Mouse (Mus musculus) forebrain, embryonic 12.5 days (tissue): ENCODE measurements at regions not wholly inside any gene's neighbourhood (a gene's known extent, or its start where the extent isn't known, plus 50 kb on each side); places are given as distances from the start of the nearest gene placed in this dataset.

Experiments used
- ATAC-seq: fragments of 200-750 bp; cut with Nextera tagmentation; 2 replicates; pipeline ENCODE4 v1.8.0; 2017; ENCODE audit warnings: moderate TSS enrichment; ENCODE audit not compliant: low FRiP score
- H3K27ac ChIP-seq: fragments of 300-500 bp; sonication (generic); 2 replicates; pipeline ENCODE4 v1.5.1; 2016; ENCODE audit warnings: mild to moderate bottlenecking
- H3K27me3 ChIP-seq: fragments of 300-500 bp; sonication (generic); 2 replicates; pipeline ENCODE4 v1.6.1; 2016; ENCODE audit warnings: mild to moderate bottlenecking
- H3K36me3 ChIP-seq: fragments of 300-500 bp; sonication (generic); replicated peaks from 2 replicates; pipeline ENCODE4 v1.6.1; 2016; ENCODE audit warnings: mild to moderate bottlenecking
- H3K4me1 ChIP-seq: fragments of 300-500 bp; sonication (generic); 2 replicates; pipeline ENCODE4 v1.6.1; 2016
- H3K4me2 ChIP-seq: fragments of 300-500 bp; sonication (generic); 2 replicates; pipeline ENCODE4 v1.6.1; 2016; ENCODE audit warnings: mild to moderate bottlenecking, moderate library complexity
- H3K4me3 ChIP-seq: fragments of 300-500 bp; sonication (generic); replicated peaks from 2 replicates; pipeline ENCODE4 v1.5.1; 2016; ENCODE audit warnings: mild to moderate bottlenecking
- H3K9ac ChIP-seq: fragments of 300-500 bp; sonication (generic); 2 replicates; pipeline ENCODE4 v1.6.1; 2016; ENCODE audit warnings: mild to moderate bottlenecking
- H3K9me3 ChIP-seq: fragments of 300-500 bp; sonication (generic); 2 replicates; pipeline ENCODE4 v1.6.1; 2016
- WGBS: fragments of 180-500 bp; shearing (Covaris S2); methylation state at CpG from one replicate; pipeline ENCODE4 v1.1.7; 2016; 5-methylcytosine and 5-hydroxymethylcytosine counted together

DNA sequence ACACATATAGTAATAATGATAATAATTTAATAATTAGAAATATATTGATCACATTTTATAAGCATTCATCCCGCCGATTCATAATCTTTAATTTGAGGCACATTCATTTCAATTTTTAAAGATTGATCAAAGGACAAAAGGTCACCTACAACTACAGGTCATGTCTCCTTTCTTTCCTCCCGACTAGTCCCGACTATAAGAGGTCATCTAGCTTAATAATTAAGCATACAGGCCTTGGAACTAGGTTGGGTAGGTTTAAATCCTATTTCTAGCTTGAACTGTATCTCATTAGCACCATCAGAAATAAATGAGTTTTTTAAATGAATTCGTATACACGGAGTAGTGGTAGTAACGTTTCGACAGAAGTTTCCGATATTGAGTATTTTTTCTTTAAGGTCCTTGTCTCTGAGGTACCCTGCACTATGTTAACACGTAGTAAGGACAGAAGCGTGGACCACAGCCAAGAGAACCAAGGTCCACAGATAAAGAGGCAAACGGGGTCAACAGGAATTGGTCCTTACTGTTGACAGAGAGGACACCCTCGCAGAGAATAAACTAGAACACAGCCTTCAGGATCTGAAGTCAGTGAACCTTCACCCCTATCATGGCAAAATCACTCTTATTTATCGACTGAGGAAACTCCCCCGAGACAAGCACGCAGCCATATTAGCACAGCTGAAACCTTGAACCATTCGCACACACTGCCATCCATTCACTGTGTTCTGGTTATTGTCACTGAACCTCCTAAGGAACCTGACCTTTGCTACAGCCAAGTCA is 185.8 kb upstream of the Jmjd1c start:
- Histone ChIP-seq H3K9me3 (no peaks in the 10 kb centered on the region), H3K27ac (no peak overlapping the region), H3K4me1 (peaks cover 30% of the 10 kb centered on the region), H3K4me3 (no peak overlapping the region), H3K4me2 (no peak overlapping the region), H3K9ac (no peak overlapping the region), H3K36me3 (no peaks in the 10 kb centered on the region), H3K27me3 (peaks cover 5% of the 10 kb centered on the region; the same call in 1 of the 2 replicates)
- ATAC-seq: no peak
- WGBS: 84% methylated on average over 17 of the region's 17 CpGs

DNA sequence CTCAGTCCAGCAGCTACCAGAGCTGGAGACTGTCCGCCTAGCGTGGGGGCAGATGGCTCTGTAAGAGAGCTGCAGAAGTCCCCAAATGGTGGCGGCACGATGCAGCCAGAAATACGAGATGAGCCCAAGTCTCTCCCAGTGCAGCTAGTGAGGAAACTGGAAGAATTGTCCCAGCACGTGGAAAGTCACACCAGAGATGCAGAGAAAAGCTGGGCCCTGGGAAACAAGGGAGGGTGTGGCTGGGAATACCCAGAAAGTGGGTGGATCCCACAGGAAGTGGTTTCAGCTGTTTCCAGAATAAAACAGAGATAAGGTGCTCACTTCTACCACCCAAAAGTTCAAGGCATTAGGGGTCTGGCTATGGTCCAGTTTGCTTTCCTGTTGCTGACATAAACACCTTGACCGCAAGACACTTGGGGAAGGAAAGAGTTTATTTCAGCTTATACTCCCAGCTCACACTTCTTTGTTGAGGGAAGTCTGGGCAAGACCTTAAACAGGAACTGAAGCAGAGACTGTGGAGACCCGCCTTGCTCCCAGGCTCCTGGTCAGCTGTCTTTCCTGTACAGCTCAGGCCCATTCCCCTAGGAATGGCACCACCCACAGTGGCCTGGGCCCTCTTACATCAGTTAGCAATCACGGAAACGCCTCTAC is 184.5 kb upstream of the Jmjd1c start:
- H3K9me3 ChIP-seq: no peaks in the 10 kb centered on the region
- H3K9ac ChIP-seq: no peak overlapping the region
- H3K27ac ChIP-seq: no peak overlapping the region; the same call in 1 of the 2 replicates
- H3K4me3 ChIP-seq: no peak overlapping the region
- no peaks in the 10 kb centered on the region for H3K36me3 ChIP-seq
- no peak for ATAC-seq
- H3K4me2 ChIP-seq: no peak overlapping the region
- H3K4me1 ChIP-seq: peaks cover 30% of the 10 kb centered on the region
- peaks cover 5% of the 10 kb centered on the region; the same call in 1 of the 2 replicates for H3K27me3 ChIP-seq
- WGBS: 63% methylated on average over 10 of the region's 10 CpGs

DNA sequence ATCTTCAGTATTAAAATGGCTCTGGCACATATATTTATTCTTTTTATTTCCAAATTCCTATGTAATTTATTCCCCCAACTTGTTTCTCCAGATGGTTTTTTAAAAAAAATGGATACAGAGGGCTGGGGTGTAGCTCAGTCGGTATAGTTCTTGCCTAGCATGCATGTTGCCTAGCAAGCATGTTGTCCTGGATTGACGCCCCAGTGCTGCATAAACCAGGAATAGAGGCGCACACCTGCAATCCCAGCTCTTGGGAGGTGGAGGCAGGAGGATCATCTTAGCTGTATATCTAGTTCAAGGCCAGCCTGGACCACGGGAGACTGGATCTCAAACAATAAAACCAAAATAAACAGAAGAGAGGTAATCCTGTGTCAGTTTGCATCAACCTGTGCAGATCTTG is 183.5 kb upstream of the Jmjd1c start:
- Histone ChIP-seq H3K4me2 (no peak overlapping the region), H3K27ac (no peak overlapping the region), H3K9me3 (no peaks in the 10 kb centered on the region), H3K36me3 (no peaks in the 10 kb centered on the region), H3K4me1 (peaks cover 30% of the 10 kb centered on the region), H3K9ac (no peak overlapping the region), H3K27me3 (peaks cover 5% of the 10 kb centered on the region; the same call in 1 of the 2 replicates), H3K4me3 (no peak overlapping the region)
- ATAC-seq: no peak
- 84% methylated on average over 4 of the region's 4 CpGs for WGBS

DNA sequence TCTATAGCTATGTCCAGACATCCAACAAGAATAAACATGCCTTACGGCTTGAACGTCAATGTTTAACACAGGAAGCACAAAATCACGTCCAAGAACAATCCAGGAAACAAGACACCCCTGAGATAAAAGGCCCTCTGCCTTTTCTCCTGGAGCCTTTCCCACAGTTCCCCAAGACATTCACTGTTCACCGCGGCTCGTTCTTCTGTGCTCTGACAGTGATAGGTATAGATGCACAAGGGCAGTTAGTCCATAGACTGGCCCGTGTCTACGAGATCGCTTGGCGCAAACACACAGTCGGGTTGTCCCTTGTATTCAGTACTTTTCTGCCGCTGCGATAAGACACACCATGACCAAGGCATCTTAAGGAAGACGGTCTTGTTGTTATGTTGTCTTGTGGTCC is 182.7 kb upstream of the Jmjd1c start:
- 75% methylated on average over 14 of the region's 14 CpGs for WGBS
- H3K27ac ChIP-seq: no peak overlapping the region

DNA sequence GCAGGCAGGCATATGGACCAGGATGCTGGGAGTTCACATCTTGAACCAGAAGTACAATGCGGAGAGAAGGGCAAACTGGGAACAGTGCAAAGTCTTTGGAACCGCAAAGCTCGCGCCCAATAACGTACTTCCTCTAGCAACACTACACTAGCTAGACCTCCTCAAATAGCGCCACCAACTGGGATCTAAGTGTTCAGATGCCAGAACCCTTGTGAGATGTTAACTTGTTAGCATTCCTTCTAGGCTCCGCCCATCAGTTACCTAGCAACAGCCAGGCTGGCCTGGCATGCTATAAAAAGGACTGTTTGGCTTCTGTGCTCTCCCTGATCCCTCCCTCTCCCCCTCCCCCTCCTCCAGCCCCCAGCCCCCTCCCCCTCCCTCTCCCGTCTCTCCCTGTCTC is 182.3 kb upstream of the Jmjd1c start:
- no peaks in the 10 kb centered on the region for H3K27me3 ChIP-seq
- WGBS: 49% methylated on average over 7 of the region's 8 CpGs
- peak overlapping the region; percentile 24; the same call in 1 of the 2 replicates for H3K4me2 ChIP-seq
- H3K36me3 ChIP-seq: no peaks in the 10 kb centered on the region
- H3K4me3 ChIP-seq: no peak overlapping the region
- H3K4me1 ChIP-seq: peaks cover 30% of the 10 kb centered on the region
- H3K27ac ChIP-seq: peak overlapping the region; percentile 16; the same call in 1 of the 2 replicates
- ATAC-seq: peak; percentile 60; the same call in 1 of the 2 replicates
- no peaks in the 10 kb centered on the region for H3K9me3 ChIP-seq
- H3K9ac ChIP-seq: no peak overlapping the region

More for the DNA sequence above, 182.7 kb upstream of the Jmjd1c start:
- Histone ChIP-seq H3K36me3 (no peaks in the 10 kb centered on the region), H3K27me3 (peaks cover 1% of the 10 kb centered on the region; the same call in 1 of the 2 replicates), H3K4me2 (peak overlapping the region; percentile 24; the same call in 1 of the 2 replicates), H3K9ac (no peak overlapping the region), H3K4me3 (no peak overlapping the region), H3K4me1 (peaks cover 30% of the 10 kb centered on the region), H3K9me3 (no peaks in the 10 kb centered on the region)
- ATAC-seq: no peak

DNA sequence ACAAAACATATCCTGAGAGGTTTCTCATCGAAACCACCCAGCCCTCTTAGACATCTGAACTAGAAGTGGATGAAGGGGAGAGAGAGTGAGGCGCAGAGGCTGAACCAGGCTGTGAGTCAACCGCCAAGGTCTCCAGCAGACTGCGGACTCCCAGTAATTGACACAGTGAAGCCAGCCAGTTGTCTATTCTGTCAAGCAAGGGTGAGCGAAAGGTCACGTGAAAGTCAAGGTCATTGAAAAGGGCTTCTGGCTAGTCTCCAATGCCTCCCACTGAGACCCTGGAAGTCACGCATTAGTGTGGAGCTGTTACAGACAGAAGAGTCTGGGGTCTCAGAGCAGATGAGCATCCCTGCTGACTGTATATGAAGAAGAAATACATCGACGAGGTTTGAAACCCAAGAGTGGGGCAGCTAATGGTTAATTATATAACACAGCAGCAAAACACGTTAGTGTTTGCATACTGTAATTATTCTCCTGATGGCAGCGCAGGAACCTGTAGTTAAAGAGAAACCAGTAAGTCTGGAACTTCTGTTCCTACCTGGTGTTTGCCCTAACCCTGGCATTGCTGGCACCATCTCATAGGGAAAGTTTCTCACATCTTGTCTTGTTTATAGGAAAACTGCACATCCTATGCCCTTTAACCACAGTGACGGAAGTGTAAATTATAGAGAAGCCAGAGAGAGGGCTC is 181.5 kb upstream of the Jmjd1c start:
- Histone ChIP-seq H3K4me1 (peaks cover 35% of the 10 kb centered on the region), H3K9me3 (no peaks in the 10 kb centered on the region), H3K27ac (peak overlapping the region; percentile 16; the same call in 1 of the 2 replicates), H3K36me3 (no peaks in the 10 kb centered on the region), H3K9ac (no peak overlapping the region), H3K27me3 (no peaks in the 10 kb centered on the region), H3K4me3 (no peak overlapping the region), H3K4me2 (0 out of 2 replicates have a peak overlapping the region, but pooled peaks have one; percentile 24)
- no peak for ATAC-seq
- WGBS: 41% methylated on average over 12 of the region's 12 CpGs

DNA sequence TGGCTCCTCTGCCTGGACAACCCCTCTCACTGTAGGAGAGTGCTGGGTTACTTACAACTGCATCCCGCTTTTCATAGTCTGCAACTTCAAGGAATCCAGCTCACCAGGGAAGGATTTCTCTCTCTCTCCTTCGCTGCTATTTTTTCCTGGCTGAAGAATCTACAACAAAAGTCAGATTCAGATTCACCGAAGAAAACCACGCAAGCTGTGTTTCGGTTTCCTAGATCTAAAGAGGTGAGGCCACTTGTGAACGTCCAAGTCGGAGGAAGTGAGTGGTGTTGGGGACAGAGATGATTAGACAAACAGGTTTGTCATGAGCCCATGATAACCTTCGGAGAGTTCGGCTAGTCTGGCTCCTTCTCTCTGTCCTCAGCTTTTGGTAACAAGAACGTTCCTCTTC is 180.1 kb upstream of the Jmjd1c start:
- Histone ChIP-seq H3K36me3 (no peaks in the 10 kb centered on the region), H3K4me2 (no peak overlapping the region), H3K9ac (no peak overlapping the region), H3K4me3 (no peak overlapping the region), H3K27ac (no peak overlapping the region), H3K9me3 (no peaks in the 10 kb centered on the region), H3K27me3 (no peaks in the 10 kb centered on the region), H3K4me1 (peaks cover 38% of the 10 kb centered on the region)
- ATAC-seq: no peak
- 83% methylated on average over 10 of the region's 10 CpGs for WGBS

DNA sequence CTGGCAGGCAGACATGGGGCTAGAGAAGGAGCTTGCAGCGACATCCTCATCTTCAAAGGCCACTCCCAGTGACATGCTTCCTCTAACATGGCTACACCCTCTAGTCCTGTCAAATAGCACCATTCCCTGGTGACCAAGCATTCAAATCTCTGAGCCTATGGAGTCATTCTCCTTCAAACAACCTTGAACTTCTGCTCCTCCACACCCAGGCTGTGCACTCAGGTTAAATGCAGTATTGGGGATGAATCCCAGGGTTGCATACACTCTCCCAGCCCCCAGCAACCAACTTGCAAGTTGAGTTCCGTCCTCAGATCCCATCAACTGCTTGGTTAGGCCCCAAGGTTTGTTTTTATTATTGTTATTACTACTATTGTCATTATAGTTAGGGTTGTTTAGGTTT is 178.2 kb upstream of the Jmjd1c start:
- Histone ChIP-seq H3K4me2 (no peak overlapping the region), H3K9ac (no peak overlapping the region), H3K36me3 (no peaks in the 10 kb centered on the region), H3K4me1 (peaks cover 52% of the 10 kb centered on the region), H3K27me3 (no peaks in the 10 kb centered on the region), H3K4me3 (no peak overlapping the region), H3K9me3 (no peaks in the 10 kb centered on the region), H3K27ac (no peak overlapping the region)
- WGBS: 89% methylated on average over 2 of the region's 2 CpGs
- no peak for ATAC-seq

DNA sequence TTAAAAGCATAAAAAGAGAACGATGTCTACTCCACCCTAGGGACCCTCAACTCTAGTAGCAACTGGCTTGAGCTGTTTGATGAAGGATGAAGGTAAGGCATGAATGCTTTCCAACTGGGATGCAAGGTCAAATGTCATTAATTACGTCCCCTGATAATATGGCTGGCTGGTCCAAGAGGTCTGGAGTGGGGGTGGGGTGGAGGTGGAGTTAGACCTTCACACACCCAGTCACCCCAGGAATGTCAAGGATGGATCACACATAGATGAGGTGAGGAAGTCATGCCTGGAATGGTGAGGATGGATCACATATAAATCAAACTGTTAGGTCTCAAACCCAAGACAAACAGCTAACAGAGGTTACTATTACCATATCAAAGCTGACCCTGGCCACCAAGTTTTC is 177.2 kb upstream of the Jmjd1c start:
- H3K27ac ChIP-seq: no peak overlapping the region
- H3K4me1 ChIP-seq: peaks cover 48% of the 10 kb centered on the region
- no peak overlapping the region for H3K4me2 ChIP-seq
- no peaks in the 10 kb centered on the region for H3K9me3 ChIP-seq
- 96% methylated on average over 2 of the region's 2 CpGs for whole genome bisulfite sequencing
- no peak overlapping the region for H3K9ac ChIP-seq
- no peak overlapping the region for H3K4me3 ChIP-seq
- H3K27me3 ChIP-seq: no peaks in the 10 kb centered on the region
- ATAC-seq: no peak
- no peaks in the 10 kb centered on the region for H3K36me3 ChIP-seq

DNA sequence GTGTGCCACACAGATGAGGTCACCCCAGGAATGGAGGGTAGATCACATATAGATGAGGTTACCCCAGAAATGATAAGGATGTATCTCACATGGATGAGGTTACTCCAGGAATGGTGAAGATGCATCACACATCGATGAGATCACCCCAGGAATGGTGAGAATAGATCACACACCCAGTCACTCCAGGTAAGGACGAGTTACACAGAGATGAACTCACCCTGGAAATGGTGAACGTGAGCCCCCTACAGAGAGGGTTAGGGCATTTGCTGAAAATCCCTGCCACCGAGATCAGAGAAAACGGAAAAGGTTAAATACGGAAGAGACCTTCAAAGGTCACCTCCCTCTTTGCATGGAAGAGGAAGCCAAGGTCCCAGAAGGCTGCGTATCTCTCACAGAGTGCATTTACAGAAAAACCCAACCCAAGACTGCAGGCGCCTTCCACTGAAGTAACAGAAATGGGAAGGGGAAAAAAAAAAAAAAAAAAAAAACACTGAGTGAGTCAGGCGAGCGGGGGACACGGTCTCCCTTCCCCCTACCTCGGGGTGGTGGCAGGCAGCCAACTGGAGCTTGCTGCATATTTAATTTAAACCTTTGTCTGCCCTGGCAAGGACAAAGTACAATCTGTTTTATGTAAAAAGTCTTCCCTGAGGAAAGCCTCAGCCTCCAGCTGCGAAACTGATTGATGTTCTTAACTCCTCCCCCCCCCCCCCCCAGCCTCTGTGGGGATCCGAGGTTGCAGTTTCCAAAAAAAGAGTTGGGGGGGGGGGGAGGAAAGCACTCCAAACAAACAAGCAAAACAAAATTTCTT is 175.8 kb upstream of the Jmjd1c start:
- WGBS: under 1% methylated on average over 14 of the region's 14 CpGs
- H3K9ac ChIP-seq: peak overlapping the region; percentile 5

DNA sequence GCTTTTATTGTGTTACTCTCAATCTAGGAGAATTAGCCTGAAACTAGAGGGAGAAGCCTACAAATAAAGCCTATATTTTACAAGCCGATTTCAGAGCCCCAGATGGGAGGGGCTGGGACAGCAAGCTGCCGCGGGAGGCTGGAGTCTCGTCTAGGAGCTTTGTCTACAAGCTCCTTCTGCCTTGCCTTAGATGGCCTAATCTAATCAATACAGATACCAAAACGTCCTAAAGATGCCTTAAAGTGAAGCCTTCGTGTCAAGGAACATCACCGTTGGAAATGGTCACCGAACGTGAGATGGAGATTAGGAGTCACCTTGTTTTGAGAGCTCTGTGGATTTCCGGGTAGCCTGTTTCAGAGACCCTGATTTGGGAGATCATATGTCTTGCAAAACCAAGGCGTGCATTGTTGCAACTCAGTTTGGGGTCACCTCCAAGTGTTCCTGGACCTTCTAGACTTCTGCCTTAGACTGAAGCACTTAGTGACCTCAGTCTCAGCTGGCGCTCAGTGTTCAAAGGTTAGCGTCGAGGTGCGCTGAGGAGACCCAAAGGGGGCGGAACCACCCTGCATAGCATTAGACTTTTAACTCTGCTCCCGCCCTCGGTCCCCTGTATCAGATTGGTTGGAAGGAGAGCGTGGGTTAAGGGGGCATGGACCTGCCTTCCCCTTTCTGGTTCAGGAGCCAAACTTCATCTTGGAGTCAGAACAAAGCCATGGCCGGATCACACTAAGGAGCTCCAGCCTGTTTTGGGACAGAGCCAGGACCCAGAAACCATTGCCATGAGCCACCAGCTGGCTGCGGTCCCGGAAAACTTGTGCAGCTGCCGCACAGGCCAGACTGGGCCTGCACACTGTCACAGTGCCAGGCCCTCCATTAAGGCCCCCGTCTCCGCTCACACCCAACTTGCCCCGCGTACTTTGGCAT is 174.9 kb upstream of the Jmjd1c start:
- peak overlapping the region; percentile 96 for H3K27ac ChIP-seq
- no peaks in the 10 kb centered on the region for H3K36me3 ChIP-seq
- peak overlapping the region; percentile 39 for H3K4me2 ChIP-seq
- H3K4me1 ChIP-seq: peaks cover 40% of the 10 kb centered on the region
- no peak overlapping the region for H3K9ac ChIP-seq
- ATAC-seq: peak; percentile 80
- peak overlapping the region; percentile 8 for H3K4me3 ChIP-seq
- H3K27me3 ChIP-seq: no peaks in the 10 kb centered on the region
- H3K9me3 ChIP-seq: no peaks in the 10 kb centered on the region
- 5% methylated on average over 27 of the region's 27 CpGs for WGBS

More for the DNA sequence above, 175.8 kb upstream of the Jmjd1c start:
- Histone ChIP-seq H3K9me3 (no peaks in the 10 kb centered on the region), H3K4me3 (peak overlapping the region; percentile 8), H3K4me2 (peak overlapping the region; percentile 39), H3K27me3 (no peaks in the 10 kb centered on the region), H3K4me1 (peaks cover 40% of the 10 kb centered on the region), H3K27ac (peak overlapping the region; percentile 96), H3K36me3 (no peaks in the 10 kb centered on the region)
- peak; percentile 83 for ATAC-seq
